8 mouse cellular contexts compared by ENCODE assay signal in the genomic region with DNA sequence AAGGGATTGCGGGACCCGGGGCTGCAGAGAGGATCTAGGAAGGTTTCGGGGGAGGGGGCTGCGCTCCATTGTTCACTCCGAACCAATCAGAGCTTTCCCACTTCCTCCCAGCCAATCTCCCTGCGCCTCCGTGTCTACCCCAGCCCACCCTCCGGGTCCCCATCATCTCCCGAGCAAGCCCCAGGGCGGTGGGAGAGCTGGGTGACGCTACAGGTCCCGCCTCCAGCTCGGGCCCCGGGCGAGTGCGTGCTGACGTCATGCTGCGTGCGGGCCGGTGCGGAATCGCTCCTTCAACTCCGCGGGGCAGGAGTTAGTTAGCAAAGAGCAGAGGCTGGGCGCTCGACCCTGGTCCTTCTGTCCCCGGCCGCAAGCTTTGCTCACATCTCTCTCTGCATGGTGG. TPM values are rescaled to one million over a fixed set of nuclear protein-coding genes. Genes with fewer than 3 reads are reported as not detected.
DNase-seq lines count a peak whose midpoint lies in the region; ATAC-seq and TF ChIP-seq lines count a peak whose summit lies in the region.

No protein-coding gene starts in this region.

- peak overlapping the region; percentile 71 for H3K4me2 ChIP-seq in forebrain, embryonic 13.5 days
- H3K4me2 ChIP-seq in hindbrain, embryonic 12.5 days (replicated peaks) = peak overlapping the region; percentile 58
- H3K4me2 ChIP-seq in liver, embryonic 14.5 days (ENCODE audit: low read depth) = peak overlapping the region; percentile 32
- peak overlapping the region; percentile 63 for H3K4me2 ChIP-seq in neural tube, embryonic 12.5 days (replicated peaks)

- ATAC-seq in activated CD4-positive, CD25-positive, alpha-beta regulatory T cell, adult 4 months = peak; percentile 54
- ATAC-seq in forebrain, embryonic 13.5 days = peak; percentile 99
- ATAC-seq in hindbrain, embryonic 12.5 days (ENCODE audit: low FRiP score) = peak; percentile 95
- ATAC-seq in liver, embryonic 14.5 days (ENCODE audit: insufficient read depth) = no peak
- peak; percentile 92 for ATAC-seq in neural tube, embryonic 12.5 days (ENCODE audit: low FRiP score, low read depth)

- H3K27ac ChIP-seq in forebrain, embryonic 13.5 days = no peak overlapping the region
- no peak overlapping the region for H3K27ac ChIP-seq in hindbrain, embryonic 12.5 days
- H3K27ac ChIP-seq in liver, embryonic 14.5 days = no peak overlapping the region
- H3K27ac ChIP-seq in neural tube, embryonic 12.5 days = no peak overlapping the region

- no peaks in the 10 kb centered on the region for H3K36me3 ChIP-seq in forebrain, embryonic 13.5 days (ENCODE audit: poor library complexity, severe bottlenecking)
- no peaks in the 10 kb centered on the region for H3K36me3 ChIP-seq in hindbrain, embryonic 12.5 days
- no peaks in the 10 kb centered on the region for H3K36me3 ChIP-seq in liver, embryonic 14.5 days (replicated peaks; ENCODE audit: control insufficient read depth, insufficient read depth, low read depth)
- H3K36me3 ChIP-seq in neural tube, embryonic 12.5 days = no peaks in the 10 kb centered on the region

- DNase-seq in layer of hippocampus, postnatal 10 days (ENCODE audit: low spot score in 2 of 2) = peak; percentile 58 to 73
- no peak for DNase-seq in layer of hippocampus, adult 9-10 months (ENCODE audit: low spot score)
- DNase-seq in liver, embryonic 14.5 days (ENCODE audit: low read depth in 3 of 3, low spot score in 3 of 3) = no peak
- peak; percentile 53 for DNase-seq in urinary bladder, postnatal 14 days (ENCODE audit: low spot score)

- H3K9ac ChIP-seq in forebrain, embryonic 13.5 days = peak overlapping the region; percentile 45
- no peak overlapping the region for H3K9ac ChIP-seq in hindbrain, embryonic 12.5 days
- H3K9ac ChIP-seq in liver, embryonic 14.5 days (replicated peaks) = no peak overlapping the region
- H3K9ac ChIP-seq in neural tube, embryonic 12.5 days = no peak overlapping the region

- TF ChIP-seq EP300 in liver, embryonic 14.5 days (IDR thresholded peaks at IDR 0.05; ENCODE audit: low read depth) = no peak

- H3K9me3 ChIP-seq in forebrain, embryonic 13.5 days (replicated peaks) = no peaks in the 10 kb centered on the region
- H3K9me3 ChIP-seq in hindbrain, embryonic 12.5 days (replicated peaks) = no peaks in the 10 kb centered on the region
- H3K9me3 ChIP-seq in liver, embryonic 14.5 days (ENCODE audit: control insufficient read depth, low read length) = peaks cover 1% of the 10 kb centered on the region
- no peaks in the 10 kb centered on the region for H3K9me3 ChIP-seq in neural tube, embryonic 12.5 days

- H3K27me3 ChIP-seq in forebrain, embryonic 13.5 days = peaks cover 94% of the 10 kb centered on the region
- H3K27me3 ChIP-seq in hindbrain, embryonic 12.5 days = peaks cover 96% of the 10 kb centered on the region
- H3K27me3 ChIP-seq in liver, embryonic 14.5 days (ENCODE audit: control insufficient read depth, insufficient read depth, low read length) = peaks cover 90% of the 10 kb centered on the region
- peaks cover 89% of the 10 kb centered on the region for H3K27me3 ChIP-seq in neural tube, embryonic 12.5 days (replicated peaks)

- WGBS in forebrain, embryonic 13.5 days = 1% methylated on average over 28 of the region's 28 CpGs
- 0% methylated on average over 28 of the region's 28 CpGs for WGBS in hindbrain, embryonic 12.5 days
- under 1% methylated on average over 28 of the region's 28 CpGs for WGBS in liver, embryonic 14.5 days (ENCODE audit: insufficient replicate concordance)
- under 1% methylated on average over 28 of the region's 28 CpGs for WGBS in neural tube, embryonic 12.5 days

- peaks cover 44% of the 10 kb centered on the region for H3K4me1 ChIP-seq in forebrain, embryonic 13.5 days
- H3K4me1 ChIP-seq in hindbrain, embryonic 12.5 days = peaks cover 28% of the 10 kb centered on the region
- no peaks in the 10 kb centered on the region for H3K4me1 ChIP-seq in liver, embryonic 14.5 days (replicated peaks; ENCODE audit: control insufficient read depth in 2 of 2, insufficient read depth in 2 of 2, low read length in 1 of 2)
- peaks cover 42% of the 10 kb centered on the region for H3K4me1 ChIP-seq in neural tube, embryonic 12.5 days

- TF ChIP-seq CTCF in liver, embryonic 14.5 days (IDR thresholded peaks at IDR 0.05; ENCODE audit: low read depth) = no peak

- H3K4me3 ChIP-seq in forebrain, embryonic 13.5 days = peak overlapping the region; percentile 44
- H3K4me3 ChIP-seq in hindbrain, embryonic 12.5 days = peak overlapping the region; percentile 34
- H3K4me3 ChIP-seq in liver, embryonic 14.5 days (ENCODE audit: insufficient read depth in 1 of 2, low read depth in 2 of 2, low read length in 2 of 2) = peak overlapping the region in 1 of 2 experiments; percentile 27; a peak in 3 of 4 replicates
- peak overlapping the region; percentile 38 for H3K4me3 ChIP-seq in neural tube, embryonic 12.5 days

RNA-seq across cellular contexts. Expression of a gene that starts 2.4 kb away (rescaled TPM):
- total RNA-seq in layer of hippocampus, postnatal 10 days (2021) = not detected
- not detected for polyA plus RNA-seq in activated CD4-positive, CD25-positive, alpha-beta regulatory T cell, adult 4 months (2017; shearing (Covaris generic))
- 0.19 TPM in 1 of 2 replicates, not detected in the other for polyA plus RNA-seq in forebrain, embryonic 13.5 days (2015; fragmentation: Nextera tagmentation; extraction: Ambion mirVana)
- polyA plus RNA-seq in hindbrain, embryonic 12.5 days (2016; fragmentation: Nextera tagmentation; extraction: Ambion mirVana) = 16.7 and 20.0 TPM in 2 replicates
- polyA plus RNA-seq in liver, embryonic 14.5 days (2012; rRNA removed) = 0.16 and 0.19 TPM in 2 replicates
- polyA plus RNA-seq in liver, embryonic 14.5 days (2014; fragmentation: Nextera tagmentation; extraction: Ambion mirVana) = 0.10 TPM in 1 of 2 replicates, not detected in the other
- 46.4 and 62.5 TPM in 2 replicates for polyA plus RNA-seq in neural tube, embryonic 12.5 days (2016; fragmentation: Nextera tagmentation; extraction: Ambion mirVana)

RNA-seq across cellular contexts. Expression of a gene that starts 28.8 kb away (rescaled TPM):
- total RNA-seq in layer of hippocampus, postnatal 10 days (2021) = 10 to 100 TPM; 53.2 to 54.7 TPM
- polyA plus RNA-seq in activated CD4-positive, CD25-positive, alpha-beta regulatory T cell, adult 4 months (2017; shearing (Covaris generic)) = 100 to 1,000 TPM; 148 to 164 TPM
- 119 and 129 TPM in 2 replicates for polyA plus RNA-seq in forebrain, embryonic 13.5 days (2015; fragmentation: Nextera tagmentation; extraction: Ambion mirVana)
- 118 and 123 TPM in 2 replicates for polyA plus RNA-seq in hindbrain, embryonic 12.5 days (2016; fragmentation: Nextera tagmentation; extraction: Ambion mirVana)
- polyA plus RNA-seq in liver, embryonic 14.5 days (2012; rRNA removed) = 73.3 and 87.6 TPM in 2 replicates
- 181 and 189 TPM in 2 replicates for polyA plus RNA-seq in liver, embryonic 14.5 days (2014; fragmentation: Nextera tagmentation; extraction: Ambion mirVana)
- 120 and 124 TPM in 2 replicates for polyA plus RNA-seq in neural tube, embryonic 12.5 days (2016; fragmentation: Nextera tagmentation; extraction: Ambion mirVana)

Comparison
In these comparisons a context has a peak if more than half of its experiments do, and no peak if none do; other contexts are left out.
1. DNase-seq: peak in layer of hippocampus, postnatal 10 days (2 of 2) and urinary bladder, postnatal 14 days (single experiment); none in layer of hippocampus, adult 9-10 months (single experiment) and liver, embryonic 14.5 days (0 of 3).
2. RNA of a gene that starts 2.4 kb away (polyA plus RNA-seq): 46.4 to 62.5 TPM in neural tube, embryonic 12.5 days and 16.7 to 20.0 TPM in hindbrain, embryonic 12.5 days; 0.10 to 0.19 TPM in liver, embryonic 14.5 days, not detected in activated CD4-positive, CD25-positive, alpha-beta regulatory T cell, adult 4 months and 0.19 TPM in forebrain, embryonic 13.5 days; every median in the first group is over 10 times any median in the second.
3. Peak in every context shown above with its lines, with median percentiles within 50 percentile points of each other: H3K4me2 ChIP-seq.